Mouse (Mus musculus) testis, adult 2 months (tissue): ENCODE measurements around the gene Slco1a5. TPM values are rescaled to one million over a fixed set of nuclear protein-coding genes. Genes with fewer than 3 reads are reported as not detected.
"Not testable (repeated sequence)": the region's sequence is repeated elsewhere in the genome, so short reads cannot be mapped to it uniquely, and the experiment has no call there.

Experiments used
- H3K27ac ChIP-seq: fragments of 200-500 bp; 2 replicates; pipeline ENCODE4 v1.5.1; 2012; ENCODE audit warnings: low read depth, low read length; ENCODE audit not compliant: control insufficient read depth, insufficient read depth
- H3K27me3 ChIP-seq: fragments of 200-500 bp; 2 replicates; pipeline ENCODE4 v1.6.1; 2012; ENCODE audit warnings: mild to moderate bottlenecking, low read length, moderate library complexity; ENCODE audit not compliant: control insufficient read depth, insufficient read depth
- H3K36me3 ChIP-seq: fragments of 200-500 bp; 2 replicates; pipeline ENCODE4 v1.6.1; 2012; ENCODE audit warnings: mild to moderate bottlenecking, low read length; ENCODE audit not compliant: control insufficient read depth, insufficient read depth
- H3K4me1 ChIP-seq: fragments of 200-500 bp; 2 replicates; pipeline ENCODE4 v1.6.1; 2012; ENCODE audit warnings: low read length; ENCODE audit not compliant: control insufficient read depth, insufficient read depth
- H3K4me3 ChIP-seq: fragments of 200-500 bp; 2 replicates; pipeline ENCODE4 v1.5.1; 2012; ENCODE audit warnings: low read depth, mild to moderate bottlenecking, low read length, moderate library complexity, mixed read lengths; ENCODE audit not compliant: control insufficient read depth
- CTCF ChIP-seq: fragments of 200-500 bp; IDR thresholded peaks from 2 replicates; pipeline ENCODE4 v1.5.1; 2012; ENCODE audit warnings: low read depth, mild to moderate bottlenecking, inconsistent platforms, low read length, moderate library complexity; ENCODE audit not compliant: control insufficient read depth, insufficient read depth, insufficient replicate concordance
- POLR2A ChIP-seq: fragments of 200-500 bp; IDR thresholded peaks from 2 replicates; pipeline ENCODE4 v1.6.1; 2012; ENCODE audit warnings: low read depth, mild to moderate bottlenecking, inconsistent platforms, low read length, moderate library complexity; ENCODE audit not compliant: control insufficient read depth
- polyA plus RNA-seq: library from polyadenylated mRNA; depleted of rRNA; stranded (reverse); fragments of >200 nt; gene quantifications from 2 replicates; pipeline ENCODE4 v1.2.3, GENCODE M21; 2012; rRNA removed

Slco1a5 gene
- 0.41 and 0.52 TPM in 2 replicates for polyA plus RNA-seq

- Histone ChIP-seq H3K27ac (no peak within 1 kb of the TSS), H3K36me3 (no peaks in the 10 kb centered on the region), H3K27me3 (no peaks in the 10 kb centered on the region), H3K4me3 (no peak within 1 kb of the TSS), H3K4me1 (no peaks in the 10 kb centered on the region)
- TF ChIP-seq POLR2A (no peak), CTCF (no peak)
Measured at GRCm38 (mm10) chr6:142322881-142323280, at the start of gene Slco1a5. Gene Slco1a5, minus strand, starts transcription at chr6:142322981.

DNA sequence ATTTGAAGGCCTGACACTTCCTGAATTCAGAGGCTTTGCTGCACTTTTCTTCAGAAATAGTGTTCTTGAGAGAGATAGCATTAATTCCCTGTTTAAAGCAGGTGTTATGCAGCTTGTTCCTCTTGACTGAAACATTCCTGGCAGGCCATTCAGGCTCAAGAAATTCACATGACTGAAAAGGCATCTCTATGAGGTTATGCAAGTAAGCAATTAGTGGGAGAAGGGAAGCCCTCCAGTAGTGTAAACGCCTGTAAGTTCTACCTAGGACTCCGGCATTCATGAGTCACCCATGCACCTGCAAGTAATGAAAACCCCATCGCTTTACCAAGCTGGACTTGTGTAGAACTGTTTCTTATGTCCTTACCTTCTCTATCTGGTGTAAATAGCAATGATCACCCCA is 46.8 kb upstream of the Slco1a5 start:
- H3K27me3 ChIP-seq: no peaks in the 10 kb centered on the region
- no peak overlapping the region for H3K4me3 ChIP-seq
- H3K36me3 ChIP-seq: peaks cover 4% of the 10 kb centered on the region
- H3K27ac ChIP-seq: no peak overlapping the region
- H3K4me1 ChIP-seq: no peaks in the 10 kb centered on the region; the same call in 1 of the 2 replicates
- no peak for TF ChIP-seq CTCF
- TF ChIP-seq POLR2A: no peak

DNA sequence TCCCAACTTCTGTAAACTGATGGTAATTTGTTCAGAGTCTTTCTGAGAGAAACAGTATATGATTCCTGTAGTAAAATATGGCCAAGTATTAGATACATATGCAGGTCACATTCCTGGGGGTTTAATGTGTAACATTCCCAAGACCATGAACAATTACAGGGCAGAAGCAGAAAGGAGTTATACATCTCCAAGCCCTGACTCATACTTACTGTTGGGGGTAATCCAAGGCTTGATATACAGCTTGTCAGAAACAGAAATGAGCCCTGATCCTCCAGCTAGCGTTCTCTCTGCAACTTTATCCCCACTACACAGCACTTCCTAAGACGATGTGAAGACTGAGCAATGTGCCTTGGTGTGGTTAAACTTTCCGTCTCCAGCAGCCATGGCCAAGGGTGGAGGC is 44.8 kb upstream of the Slco1a5 start:
- Histone ChIP-seq H3K4me1 (no peaks in the 10 kb centered on the region; the same call in 1 of the 2 replicates), H3K36me3 (peaks cover 6% of the 10 kb centered on the region), H3K4me3 (no peak overlapping the region), H3K27ac (no peak overlapping the region), H3K27me3 (no peaks in the 10 kb centered on the region)
- TF ChIP-seq POLR2A (no peak), CTCF (no peak)

- Histone ChIP-seq H3K36me3 (peaks cover 6% of the 10 kb centered on the region), H3K4me1 (no peaks in the 10 kb centered on the region; the same call in 1 of the 2 replicates), H3K4me3 (no peak overlapping the region), H3K27me3 (no peaks in the 10 kb centered on the region), H3K27ac (no peak overlapping the region)
- no peak for TF ChIP-seq CTCF
- TF ChIP-seq POLR2A: no peak
Measured at GRCm38 (mm10) chr6:142366473-142367018, 43.8 kb upstream of the Slco1a5 start.

GRCm38 (mm10) chr6:142365742-142366472 is 43.1 kb upstream of the Slco1a5 start:
- Histone ChIP-seq H3K36me3 (peaks cover 6% of the 10 kb centered on the region), H3K4me3 (no peak overlapping the region), H3K4me1 (no peaks in the 10 kb centered on the region; the same call in 1 of the 2 replicates), H3K27me3 (no peaks in the 10 kb centered on the region), H3K27ac (no peak overlapping the region)
- no peak for TF ChIP-seq CTCF

DNA sequence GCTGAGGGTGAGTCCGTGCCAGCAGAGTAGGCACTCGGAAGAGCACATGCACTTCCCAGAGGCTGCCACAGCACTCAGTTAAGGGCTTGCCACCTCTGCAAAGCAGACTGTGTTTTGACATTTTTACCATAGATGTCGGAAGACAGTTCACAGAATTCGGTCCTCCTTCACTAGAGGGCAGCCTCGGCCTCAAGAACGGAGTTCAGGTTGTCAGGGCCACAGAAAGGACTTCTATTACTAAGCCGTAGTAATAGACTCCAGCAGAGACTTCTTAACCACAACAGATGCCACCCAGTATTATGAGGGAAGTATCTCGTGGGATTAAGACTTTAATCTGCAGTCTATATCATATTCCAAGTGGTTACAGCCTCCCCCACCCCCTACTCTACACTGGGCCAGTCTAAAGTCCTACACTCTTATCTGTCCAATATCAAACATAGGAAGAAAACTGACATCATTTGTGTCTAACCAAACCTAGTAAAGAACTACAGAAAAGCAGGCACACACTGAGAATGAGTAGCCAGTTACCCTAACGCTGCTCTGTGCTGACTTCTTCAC is 40.3 kb upstream of the Slco1a5 start:
- no peak overlapping the region for H3K4me3 ChIP-seq
- TF ChIP-seq POLR2A (no peak), CTCF (peak; percentile 20; the same call in 1 of the 2 replicates)
- H3K4me1 ChIP-seq: no peaks in the 10 kb centered on the region
- peaks cover 6% of the 10 kb centered on the region for H3K36me3 ChIP-seq
- no peaks in the 10 kb centered on the region for H3K27me3 ChIP-seq
- H3K27ac ChIP-seq: no peak overlapping the region

DNA sequence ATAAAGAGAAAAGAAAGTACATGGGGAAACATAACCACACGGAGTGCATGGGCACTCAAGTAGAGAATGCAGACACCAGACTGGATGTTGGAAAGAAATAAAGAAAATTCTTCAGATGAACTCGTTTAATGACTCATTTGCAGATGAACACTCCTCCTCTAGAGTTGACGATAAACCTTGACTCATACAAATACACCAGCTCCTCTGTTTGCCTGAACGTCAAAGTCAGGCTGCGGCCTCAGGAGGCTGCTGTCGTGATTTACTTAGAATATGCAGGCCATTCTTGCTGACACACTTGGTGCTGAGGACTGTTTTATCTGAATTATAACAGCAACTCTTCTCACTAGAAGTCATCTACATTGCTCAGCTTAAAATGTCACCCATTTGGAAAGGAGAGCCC is 39.3 kb upstream of the Slco1a5 start:
- Histone ChIP-seq H3K4me3 (no peak overlapping the region), H3K36me3 (peaks cover 6% of the 10 kb centered on the region), H3K27me3 (no peaks in the 10 kb centered on the region)

DNA sequence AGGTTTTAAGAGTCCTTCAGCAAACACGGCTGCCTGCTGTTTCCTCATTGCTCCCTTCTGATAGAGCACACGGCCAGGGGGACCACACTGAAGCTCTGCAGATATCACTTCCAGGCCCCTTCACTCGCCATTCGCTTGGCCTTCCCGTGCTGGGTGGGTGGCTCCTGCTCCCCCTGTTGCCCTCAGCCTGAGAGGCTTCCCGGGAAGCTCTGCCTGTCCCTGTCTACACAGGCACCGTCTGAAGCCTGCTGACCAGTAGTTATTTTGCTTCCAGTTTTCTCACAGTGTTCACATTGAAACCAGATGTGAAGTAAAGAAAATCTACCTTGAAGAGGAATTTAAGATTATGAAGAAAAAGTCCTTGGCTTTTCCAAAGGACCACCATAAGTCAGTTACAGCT is 34.3 kb upstream of the Slco1a5 start:
- Histone ChIP-seq H3K36me3 (peaks cover 6% of the 10 kb centered on the region), H3K27ac (no peak overlapping the region), H3K4me3 (no peak overlapping the region), H3K27me3 (no peaks in the 10 kb centered on the region), H3K4me1 (no peaks in the 10 kb centered on the region)
- TF ChIP-seq POLR2A (no peak), CTCF (no peak)

More for the DNA sequence above, 39.3 kb upstream of the Slco1a5 start:
- no peak overlapping the region for H3K27ac ChIP-seq
- H3K4me1 ChIP-seq: no peaks in the 10 kb centered on the region
- TF ChIP-seq POLR2A (no peak), CTCF (no peak)

- H3K27me3 ChIP-seq, H3K36me3 ChIP-seq, H3K27ac ChIP-seq, H3K4me1 ChIP-seq, H3K4me3 ChIP-seq: not testable (repeated sequence)
Measured at GRCm38 (mm10) chr6:142352099-142352498, 29.3 kb upstream of the Slco1a5 start.
